Mouse (Mus musculus) ovary, postnatal 14 days (tissue): ENCODE results near the gene Zfp423.

Source experiments
- DNase-seq: peaks from one replicate; pipeline ENCODE4 v3.0.0; 2022; ENCODE audit warnings: low spot score

Gene Zfp423

DNA sequence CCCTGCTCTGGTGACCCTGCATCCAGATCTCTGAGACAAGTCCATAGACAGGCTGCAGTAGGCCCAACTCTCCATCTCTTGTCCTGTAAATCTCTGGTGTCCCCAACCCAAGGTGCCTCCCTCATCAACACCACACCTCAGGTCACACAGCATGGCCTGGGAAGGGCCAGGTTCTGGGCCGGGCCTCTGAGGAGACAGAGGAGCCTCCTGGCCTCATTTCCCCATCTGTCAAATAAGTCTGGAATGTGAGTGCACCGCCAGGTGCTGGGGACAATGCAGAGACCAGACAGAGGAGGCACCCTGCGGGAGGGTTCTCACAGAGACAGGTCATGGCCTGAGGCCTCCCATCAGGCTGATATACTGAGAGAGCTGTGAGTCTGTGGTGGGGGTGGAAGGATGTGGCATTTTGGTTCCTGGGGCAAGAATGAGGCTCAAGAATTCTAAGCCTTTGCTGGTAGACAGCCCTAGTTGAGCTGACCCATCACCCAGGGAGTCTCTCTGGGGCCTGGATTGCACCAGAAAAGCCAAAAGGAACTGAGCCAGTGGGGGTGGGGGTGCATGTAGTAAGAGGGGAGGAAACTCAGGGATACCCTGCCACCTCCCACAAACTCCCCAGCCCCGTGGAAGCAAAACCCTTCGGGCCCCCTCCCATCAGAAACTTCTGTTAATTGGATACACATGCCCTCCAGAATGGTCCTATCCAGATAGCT lies 15.0 kb downstream of the Zfp423 start:
- no peak for DNase-seq

DNA sequence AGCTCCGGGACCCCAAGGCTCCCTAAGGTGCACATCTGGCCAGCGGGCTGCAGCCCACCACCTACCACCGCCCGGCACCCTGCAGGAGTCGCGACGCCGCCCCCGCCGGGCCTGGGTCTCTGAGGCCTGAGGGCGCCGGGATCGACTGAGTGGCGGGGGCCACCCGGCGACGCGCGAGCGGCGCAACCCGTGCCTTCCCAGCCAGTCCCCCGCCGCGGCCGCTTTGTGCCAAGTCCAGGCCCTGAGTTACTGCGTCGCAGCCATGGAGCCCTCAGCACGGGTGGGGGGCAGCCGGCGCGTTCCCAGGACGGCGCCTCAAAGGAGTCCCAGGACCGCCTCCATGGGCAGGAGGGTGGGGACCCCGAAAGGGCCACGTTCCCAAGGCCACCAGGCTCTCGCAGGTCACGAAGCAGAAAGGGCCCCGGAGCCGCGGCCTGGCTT lies 15.7 kb downstream of the Zfp423 start:
- peak; percentile 22 for DNase-seq

GRCm38 (mm10) chr8:87940646-87941045 lies 18.7 kb downstream of the Zfp423 start:
- no peak for DNase-seq

DNA sequence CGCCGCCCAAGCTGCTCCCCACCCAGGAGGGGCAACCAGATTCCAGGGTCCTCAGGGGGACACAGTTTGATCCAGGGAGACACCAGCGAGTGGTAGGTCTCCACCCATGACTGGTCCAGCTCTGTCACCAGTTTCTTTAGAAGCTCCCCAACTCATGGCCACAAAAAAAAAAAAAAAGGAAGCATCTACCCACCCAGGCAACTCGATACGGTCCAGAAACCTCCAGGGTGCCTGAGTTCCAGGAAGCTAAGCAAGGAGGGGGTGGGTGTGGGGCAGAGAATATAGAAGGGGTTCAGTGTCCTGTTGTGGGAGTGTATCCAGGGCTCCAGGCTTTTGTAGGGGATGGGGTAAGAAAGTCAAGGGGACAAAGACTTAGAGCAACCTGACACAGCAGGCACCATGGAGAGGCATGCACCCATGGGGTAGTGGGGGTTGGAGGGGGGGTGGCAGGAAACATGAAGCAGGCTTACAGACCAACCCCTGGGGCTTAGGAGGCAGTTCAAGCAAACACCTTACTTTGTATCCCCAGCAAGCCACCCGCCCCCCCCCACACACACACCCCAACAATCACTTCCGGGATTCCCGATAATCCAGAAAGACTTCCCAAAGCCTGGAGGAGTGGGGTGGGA lies 20.0 kb downstream of the Zfp423 start:
- no peak for DNase-seq

- peak; percentile 64 for DNase-seq
Observed at GRCm38 (mm10) chr8:87938351-87939232, 20.8 kb downstream of the Zfp423 start.

- DNase-seq = no peak
Observed at GRCm38 (mm10) chr8:87937211-87937610, 22.2 kb downstream of the Zfp423 start.

- DNase-seq = no peak
Observed at GRCm38 (mm10) chr8:87935088-87935680, 24.2 kb downstream of the Zfp423 start.

GRCm38 (mm10) chr8:87934175-87934574 lies 25.2 kb downstream of the Zfp423 start:
- no peak for DNase-seq

DNA sequence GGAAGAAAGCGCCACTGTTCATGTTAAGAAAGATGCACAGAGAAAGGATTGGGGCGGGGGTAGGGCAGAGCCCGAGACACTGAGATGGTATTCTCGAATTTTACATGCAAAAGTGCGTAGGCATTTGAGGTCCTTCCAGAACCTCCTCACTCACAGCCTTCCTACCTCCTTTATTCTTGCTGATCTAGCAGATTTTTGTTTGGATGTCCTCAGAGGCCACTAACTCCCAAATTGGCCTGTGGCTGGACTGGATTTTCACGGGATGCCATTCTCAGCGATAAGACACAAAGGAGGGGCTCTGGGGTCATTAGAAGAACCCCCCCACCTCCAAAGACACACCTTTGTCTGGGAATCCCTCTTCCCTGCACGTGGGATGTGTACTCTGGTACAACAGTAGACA lies 25.6 kb downstream of the Zfp423 start:
- no peak for DNase-seq

GRCm38 (mm10) chr8:87928857-87929256 lies 30.5 kb downstream of the Zfp423 start:
- DNase-seq = no peak

- DNase-seq = no peak
Observed at GRCm38 (mm10) chr8:87927034-87927830, 32.2 kb downstream of the Zfp423 start.

DNA sequence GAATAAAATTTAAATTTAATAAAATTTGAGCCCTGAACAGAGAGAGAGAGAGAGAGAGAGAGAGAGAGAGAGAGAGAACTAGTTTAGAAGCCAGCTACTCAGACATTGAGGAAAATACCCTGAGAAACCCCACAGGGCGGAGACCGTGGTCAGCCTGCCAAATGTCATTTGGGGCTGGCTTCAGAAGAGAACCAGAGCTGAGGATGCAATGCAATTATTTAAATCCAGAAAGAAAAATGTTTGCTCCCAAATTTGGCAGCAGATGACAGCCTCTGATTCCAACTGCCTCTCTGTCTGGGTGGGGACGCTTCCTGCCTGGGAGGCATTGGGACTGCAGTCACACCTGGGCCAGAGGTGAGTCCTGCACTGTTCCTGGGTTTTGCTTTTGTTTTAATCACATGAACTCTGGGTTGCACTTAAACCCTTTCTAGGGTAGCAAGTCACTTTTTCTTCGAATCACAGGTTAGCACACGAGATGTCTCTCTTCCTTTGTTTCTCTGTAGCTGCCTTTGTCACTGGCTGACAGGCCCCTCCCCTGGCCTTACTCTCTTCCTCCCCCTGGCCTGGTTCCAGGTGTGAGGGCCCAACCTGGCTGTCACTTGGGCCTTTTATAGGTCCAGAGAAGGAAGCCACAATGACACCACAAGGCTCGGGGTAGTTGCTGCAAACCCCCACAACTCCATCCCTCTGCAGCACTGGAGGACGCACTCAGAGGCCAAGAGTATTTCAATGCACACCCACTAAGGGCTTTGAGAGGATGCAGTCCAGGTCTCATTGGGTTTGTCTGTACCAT lies 33.1 kb downstream of the Zfp423 start:
- DNase-seq = no peak

GRCm38 (mm10) chr8:87922936-87923335 lies 36.5 kb downstream of the Zfp423 start:
- DNase-seq = no peak

GRCm38 (mm10) chr8:87922446-87922845 lies 36.9 kb downstream of the Zfp423 start:
- DNase-seq = no peak

GRCm38 (mm10) chr8:87918004-87918403 lies 41.4 kb downstream of the Zfp423 start:
- no peak for DNase-seq

GRCm38 (mm10) chr8:87915763-87916162 lies 43.6 kb downstream of the Zfp423 start:
- DNase-seq = no peak

DNA sequence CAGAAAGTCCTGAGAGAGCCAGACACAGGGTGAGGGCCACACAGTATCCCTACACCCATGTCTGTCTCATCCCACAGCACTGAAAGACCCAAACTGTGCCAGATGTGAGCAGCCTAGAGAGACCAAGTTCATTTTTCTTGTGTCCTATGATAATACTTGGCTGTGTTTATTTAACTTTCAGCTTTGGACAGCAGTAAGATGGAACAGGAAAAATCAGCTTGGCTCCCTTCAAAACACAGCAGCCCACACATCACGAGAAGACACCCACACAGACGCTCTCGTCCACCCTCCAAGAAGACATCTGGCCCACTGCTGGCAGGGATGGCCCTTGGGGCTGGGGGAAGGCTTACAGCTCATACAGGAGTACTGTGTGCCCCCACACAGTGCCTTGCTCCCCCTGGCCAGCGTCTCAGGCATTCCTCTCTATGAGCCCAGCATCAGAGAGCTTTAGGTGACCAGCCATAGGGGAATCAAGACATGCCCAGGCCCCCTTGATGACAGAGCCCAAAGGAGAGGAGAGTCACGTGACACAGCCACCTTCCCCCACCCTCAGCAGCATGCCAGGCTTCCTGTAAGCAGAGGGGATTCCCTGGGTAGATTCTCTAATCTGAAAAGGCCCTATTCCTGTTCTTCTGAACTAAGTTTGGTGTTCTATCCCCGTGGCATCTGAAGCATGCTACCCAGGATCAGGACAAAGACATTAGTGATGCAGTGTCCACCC lies 45.0 kb downstream of the Zfp423 start:
- DNase-seq = no peak

DNA sequence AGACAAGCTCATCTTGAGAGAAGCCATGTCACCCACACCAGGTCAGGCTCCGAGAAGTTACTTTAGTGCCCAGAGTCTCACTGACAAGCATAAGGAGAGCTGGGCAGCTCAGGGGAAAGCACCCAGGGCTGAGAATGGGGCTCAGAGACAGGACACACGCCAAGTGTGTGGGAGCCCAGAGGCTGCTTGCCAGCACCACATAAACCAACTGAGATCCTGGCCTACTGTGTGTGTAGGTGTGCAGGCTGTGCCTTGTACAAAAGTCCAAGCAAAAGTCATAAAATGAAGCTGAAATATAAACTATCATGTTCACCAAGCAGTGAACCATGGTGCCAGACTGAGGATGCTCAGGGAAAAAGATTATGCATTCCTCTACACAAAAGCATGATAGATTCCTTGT lies 50.5 kb downstream of the Zfp423 start:
- no peak for DNase-seq

DNA sequence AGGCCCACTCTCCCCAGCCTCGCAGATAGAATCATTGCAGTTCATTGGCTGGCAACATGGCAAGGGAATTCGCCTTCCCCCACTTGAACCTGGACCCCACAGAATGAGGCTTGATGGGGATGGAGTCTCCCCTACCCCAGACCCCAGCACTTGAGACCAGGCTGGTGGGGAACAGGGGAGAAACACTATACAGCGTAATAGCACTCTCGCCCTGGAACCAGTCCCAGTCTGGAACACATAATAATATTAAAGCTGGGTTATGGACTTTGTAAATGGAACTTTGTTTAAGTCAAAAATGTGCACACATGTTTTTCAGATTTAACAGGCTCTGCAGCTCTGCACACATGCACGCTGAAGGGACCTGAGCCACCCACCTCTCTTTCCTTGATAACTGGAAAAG lies 54.0 kb downstream of the Zfp423 start:
- no peak for DNase-seq

DNA sequence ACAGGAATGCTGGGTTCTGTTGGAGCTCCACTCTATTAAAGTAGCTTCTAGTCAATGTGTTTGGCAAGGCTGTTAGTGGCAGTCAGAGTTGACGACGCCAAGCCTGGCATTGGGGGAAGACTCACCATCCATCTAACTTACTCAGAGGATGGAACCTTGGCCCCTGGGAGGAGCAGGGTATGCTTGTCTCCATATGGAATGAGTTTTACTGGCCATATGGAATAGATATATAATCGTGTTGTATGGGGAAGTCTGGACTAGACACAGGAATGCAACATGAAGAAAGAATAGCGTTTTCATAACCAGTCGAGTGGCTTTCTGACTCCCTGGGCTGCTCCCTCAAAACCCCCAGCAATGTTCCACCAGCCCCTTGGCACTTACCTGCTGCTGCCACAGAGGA lies 55.3 kb downstream of the Zfp423 start:
- DNase-seq = no peak
